ENCODE assay signal across 21 mouse cellular contexts in genomic region chr9:95060702-95061101, GRCm38 (mm10).
"Had no signal": no experiment of that assay in that cellular context is flagged by ENCODE, and none has a peak within 500 bp of the region (broad histone marks: within the 10 kb centered on the region; RNA-seq: fewer than 3 reads in every experiment).

No protein-coding gene starts in this region.

- DNase-seq: heart, postnatal 10 days; heart, postnatal 14 days; heart, postnatal 36 days; heart, postnatal 4 days; kidney, adult 11 months; kidney, adult 18-20 months; kidney, adult 2 months; kidney, adult 8-10 months; kidney, adult 9 months; kidney, postnatal 14 days; kidney, postnatal 25 days; kidney, postnatal 36 days; kidney, postnatal 4 days; layer of hippocampus, adult 9-11 months; layer of hippocampus, postnatal 36 days had no signal

- ATAC-seq: hindbrain, embryonic 16.5 days; hindbrain, postnatal 0 days; inflammation-experienced regulatory T-cells, adult 6 months; intestine, embryonic 15.5 days; intestine, embryonic 16.5 days; intestine, postnatal 0 days had no signal
